Mouse (Mus musculus) heart, embryonic 12.5 days (tissue): ENCODE measurements at regions not wholly inside any gene's neighbourhood (a gene's known extent, or its start where the extent isn't known, plus 50 kb on each side); places are given as distances from the start of the nearest gene placed in this dataset.

Source experiments
- ATAC-seq: fragments of 200-750 bp; cut with Nextera tagmentation; 2 replicates; pipeline ENCODE4 v1.8.0; 2017; ENCODE audit warnings: moderate TSS enrichment, moderate library complexity; ENCODE audit not compliant: insufficient number of reproducible peaks, low FRiP score
- H3K27ac ChIP-seq: fragments of 300-500 bp; sonication (generic); 2 replicates; pipeline ENCODE4 v1.5.1; 2016; ENCODE audit warnings: mild to moderate bottlenecking, moderate library complexity; ENCODE audit not compliant: poor library complexity, severe bottlenecking
- H3K27me3 ChIP-seq: fragments of 300-500 bp; sonication (generic); replicated peaks from 2 replicates; pipeline ENCODE4 v1.6.1; 2016; ENCODE audit warnings: mild to moderate bottlenecking, moderate library complexity
- H3K36me3 ChIP-seq: fragments of 300-500 bp; sonication (generic); 2 replicates; pipeline ENCODE4 v1.6.1; 2016; ENCODE audit warnings: mild to moderate bottlenecking, moderate library complexity
- H3K4me1 ChIP-seq: fragments of 300-500 bp; sonication (generic); replicated peaks from 2 replicates; pipeline ENCODE4 v1.6.1; 2016; ENCODE audit warnings: mild to moderate bottlenecking
- H3K4me2 ChIP-seq: fragments of 300-500 bp; sonication (generic); 2 replicates; pipeline ENCODE4 v1.6.1; 2016; ENCODE audit warnings: mild to moderate bottlenecking, moderate library complexity
- H3K4me3 ChIP-seq: fragments of 300-500 bp; sonication (generic); 2 replicates; pipeline ENCODE4 v1.5.1; 2016; ENCODE audit warnings: mild to moderate bottlenecking
- H3K9ac ChIP-seq: fragments of 300-500 bp; sonication (generic); 2 replicates; pipeline ENCODE4 v1.6.1; 2016; ENCODE audit warnings: mild to moderate bottlenecking, moderate library complexity
- H3K9me3 ChIP-seq: fragments of 300-500 bp; sonication (generic); replicated peaks from 2 replicates; pipeline ENCODE4 v1.6.1; 2016; ENCODE audit warnings: mild to moderate bottlenecking, moderate library complexity
- WGBS: fragments of 180-500 bp; shearing (Covaris S2); methylation state at CpG from one replicate; pipeline ENCODE4 v1.1.7; 2016; 5-methylcytosine and 5-hydroxymethylcytosine counted together

- H3K27ac ChIP-seq = no peak overlapping the region
- no peak for ATAC-seq
- no peak overlapping the region for H3K4me2 ChIP-seq
These were observed 310.9 kb upstream of the Ptger4 start for GRCm38 (mm10) chr15:5554926-5555325.

GRCm38 (mm10) chr15:5555381-5556066, 311.5 kb upstream of the Ptger4 start:
- H3K4me1 ChIP-seq = 0 out of 2 replicates have a peak, but pooled peaks cover 6% of the 10 kb centered on the region
- no peak overlapping the region for H3K27ac ChIP-seq
- no peaks in the 10 kb centered on the region for H3K27me3 ChIP-seq
- H3K4me3 ChIP-seq = no peak overlapping the region
- 66% methylated on average over 7 of the region's 7 CpGs for WGBS
- H3K9ac ChIP-seq = no peak overlapping the region
- no peaks in the 10 kb centered on the region for H3K9me3 ChIP-seq
- H3K36me3 ChIP-seq = no peaks in the 10 kb centered on the region
- H3K4me2 ChIP-seq = no peak overlapping the region
- ATAC-seq = no peak

More at GRCm38 (mm10) chr15:5554926-5555325, 310.9 kb upstream of the Ptger4 start:
- H3K9me3 ChIP-seq = no peaks in the 10 kb centered on the region
- H3K4me1 ChIP-seq = 0 out of 2 replicates have a peak, but pooled peaks cover 6% of the 10 kb centered on the region
- H3K4me3 ChIP-seq = no peak overlapping the region
- H3K9ac ChIP-seq = no peak overlapping the region
- no peaks in the 10 kb centered on the region for H3K36me3 ChIP-seq
- WGBS = 78% methylated on average over 4 of the region's 4 CpGs
- no peaks in the 10 kb centered on the region for H3K27me3 ChIP-seq

- Histone ChIP-seq H3K9ac (no peak overlapping the region), H3K27me3 (no peaks in the 10 kb centered on the region), H3K9me3 (no peaks in the 10 kb centered on the region), H3K4me2 (no peak overlapping the region), H3K36me3 (no peaks in the 10 kb centered on the region), H3K4me1 (no peaks in the 10 kb centered on the region), H3K27ac (no peak overlapping the region), H3K4me3 (no peak overlapping the region)
- WGBS = 83% methylated on average over 4 of the region's 4 CpGs
- no peak for ATAC-seq
These were observed 317.8 kb upstream of the Ptger4 start for GRCm38 (mm10) chr15:5561783-5562182.

GRCm38 (mm10) chr15:5574366-5574765, 330.4 kb upstream of the Ptger4 start:
- no peaks in the 10 kb centered on the region for H3K27me3 ChIP-seq
- no peak overlapping the region for H3K27ac ChIP-seq
- H3K9me3 ChIP-seq = no peaks in the 10 kb centered on the region
- H3K4me3 ChIP-seq = no peak overlapping the region
- no peak for ATAC-seq
- no peaks in the 10 kb centered on the region for H3K4me1 ChIP-seq
- H3K4me2 ChIP-seq = no peak overlapping the region
- H3K9ac ChIP-seq = no peak overlapping the region
- no peaks in the 10 kb centered on the region for H3K36me3 ChIP-seq

GRCm38 (mm10) chr15:5579559-5579958, 335.6 kb upstream of the Ptger4 start:
- Histone ChIP-seq H3K4me1 (no peaks in the 10 kb centered on the region), H3K4me3 (no peak overlapping the region), H3K4me2 (no peak overlapping the region), H3K27me3 (no peaks in the 10 kb centered on the region), H3K36me3 (no peaks in the 10 kb centered on the region), H3K9me3 (no peaks in the 10 kb centered on the region), H3K27ac (no peak overlapping the region), H3K9ac (no peak overlapping the region)
- WGBS = 60% methylated on average over 2 of the region's 2 CpGs
- no peak for ATAC-seq

GRCm38 (mm10) chr15:5580416-5580815, 336.4 kb upstream of the Ptger4 start:
- 86% methylated on average over 4 of the region's 4 CpGs for WGBS

DNA sequence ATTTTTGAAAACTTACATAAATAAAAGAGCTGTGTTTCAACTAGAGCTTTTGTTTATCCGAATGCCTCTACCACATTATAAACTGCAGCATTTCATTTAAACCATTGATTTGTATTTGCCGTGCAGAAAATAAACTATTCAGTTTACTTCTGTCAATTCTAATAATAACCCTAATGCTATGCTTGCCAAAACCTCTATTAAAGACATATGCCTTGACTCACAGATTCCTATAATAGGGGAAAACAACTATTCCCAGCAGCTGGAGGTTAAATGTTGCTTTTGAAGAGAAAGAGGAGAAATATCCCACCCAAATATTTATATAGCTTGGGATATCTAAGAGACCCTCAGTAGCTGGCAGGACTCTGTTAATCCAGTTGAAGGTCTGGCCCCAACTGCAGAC, 340.4 kb upstream of the Ptger4 start:
- 72% methylated on average over 2 of the region's 2 CpGs for WGBS

More at GRCm38 (mm10) chr15:5580416-5580815, 336.4 kb upstream of the Ptger4 start:
- H3K4me3 ChIP-seq = no peak overlapping the region
- no peak for ATAC-seq
- no peaks in the 10 kb centered on the region for H3K27me3 ChIP-seq
- H3K4me2 ChIP-seq = no peak overlapping the region
- no peak overlapping the region for H3K9ac ChIP-seq
- H3K27ac ChIP-seq = no peak overlapping the region
- no peaks in the 10 kb centered on the region for H3K9me3 ChIP-seq
- no peaks in the 10 kb centered on the region for H3K36me3 ChIP-seq
- no peaks in the 10 kb centered on the region for H3K4me1 ChIP-seq

DNA sequence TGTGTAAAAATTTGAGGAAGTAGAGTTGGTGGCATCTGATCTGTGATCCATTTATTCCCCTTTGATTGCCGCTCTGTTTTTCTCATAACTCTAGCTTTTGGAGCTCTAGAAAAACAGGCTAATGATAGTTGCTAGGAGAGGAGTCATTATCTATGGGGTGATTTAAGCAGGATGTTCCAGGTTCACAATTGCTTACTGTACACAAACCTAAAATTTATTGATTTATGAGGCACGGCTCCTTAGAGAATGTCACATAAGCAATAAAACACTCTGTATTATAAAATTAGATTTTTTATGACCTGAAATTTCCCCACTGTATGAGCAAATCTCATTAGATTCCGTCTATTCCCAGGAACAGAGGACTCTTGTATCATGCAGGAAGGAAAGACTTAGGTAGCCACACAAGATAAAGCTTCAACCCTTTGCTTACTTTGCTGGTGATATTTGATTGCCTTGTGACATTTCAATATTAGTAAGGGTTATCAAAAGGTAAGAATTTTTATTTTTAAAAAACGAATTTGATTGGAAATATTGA, 360.8 kb upstream of the Ptger4 start:
- no peak for ATAC-seq
- Histone ChIP-seq H3K27me3 (no peaks in the 10 kb centered on the region), H3K4me2 (no peak overlapping the region), H3K27ac (no peak overlapping the region), H3K4me3 (no peak overlapping the region), H3K36me3 (no peaks in the 10 kb centered on the region), H3K9me3 (peaks cover 5% of the 10 kb centered on the region; the same call in 1 of the 2 replicates), H3K4me1 (no peaks in the 10 kb centered on the region), H3K9ac (no peak overlapping the region)
- 66% methylated on average over 4 of the region's 4 CpGs for WGBS

More for the DNA sequence above, 340.4 kb upstream of the Ptger4 start:
- Histone ChIP-seq H3K27me3 (no peaks in the 10 kb centered on the region), H3K4me3 (no peak overlapping the region), H3K4me2 (no peak overlapping the region), H3K9ac (no peak overlapping the region), H3K27ac (no peak overlapping the region), H3K9me3 (no peaks in the 10 kb centered on the region), H3K36me3 (no peaks in the 10 kb centered on the region), H3K4me1 (no peaks in the 10 kb centered on the region)
- ATAC-seq = no peak

DNA sequence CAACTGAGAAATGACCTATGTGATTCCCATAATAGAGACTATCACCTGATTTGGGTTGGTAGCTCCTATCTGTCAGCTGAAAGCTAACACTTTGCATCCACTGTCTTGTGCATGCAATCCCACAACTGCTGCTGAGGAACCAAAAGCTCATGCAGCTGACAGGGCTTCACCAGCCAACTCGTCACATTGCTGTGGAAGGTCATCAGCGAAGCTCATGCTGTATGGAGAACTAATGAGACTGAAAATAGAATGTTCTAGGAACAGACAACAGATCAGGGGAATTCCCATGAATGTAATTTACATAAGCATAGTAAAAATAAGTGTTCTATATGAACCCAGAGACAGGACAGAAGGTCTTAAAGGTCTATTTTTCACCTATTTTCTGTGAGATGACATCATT, 363.5 kb upstream of the Ptger4 start:
- no peaks in the 10 kb centered on the region for H3K4me1 ChIP-seq
- H3K36me3 ChIP-seq = no peaks in the 10 kb centered on the region
- no peak overlapping the region for H3K4me3 ChIP-seq
- no peak overlapping the region for H3K9ac ChIP-seq
- WGBS = 60% methylated on average over 2 of the region's 2 CpGs
- H3K9me3 ChIP-seq = peaks cover under 1% of the 10 kb centered on the region; the same call in 1 of the 2 replicates
- ATAC-seq = no peak
- no peak overlapping the region for H3K27ac ChIP-seq
- H3K4me2 ChIP-seq = no peak overlapping the region
- no peaks in the 10 kb centered on the region for H3K27me3 ChIP-seq

DNA sequence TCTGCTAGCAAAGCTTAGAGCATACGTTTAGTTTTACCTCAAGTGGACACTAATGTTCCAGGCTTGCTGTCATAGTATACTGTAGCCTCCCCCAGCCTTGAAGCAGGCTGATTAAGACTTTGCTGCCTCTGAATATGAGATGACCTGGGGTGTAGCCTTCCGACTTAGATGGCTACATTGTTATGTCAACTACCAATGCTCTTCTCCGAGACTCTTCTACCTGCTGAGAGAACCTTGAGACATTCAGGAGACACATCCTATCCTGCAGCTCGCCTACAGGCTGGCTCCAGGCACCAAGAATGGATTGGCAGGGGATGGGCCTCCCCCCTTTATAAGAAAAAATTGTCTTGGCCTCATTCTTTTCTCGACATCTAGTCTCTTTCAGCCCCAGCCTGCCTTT, 379.0 kb upstream of the Ptger4 start:
- no peaks in the 10 kb centered on the region for H3K27me3 ChIP-seq
- H3K4me1 ChIP-seq = no peaks in the 10 kb centered on the region
- ATAC-seq = no peak
- WGBS = 71% methylated on average over 5 of the region's 5 CpGs
- H3K27ac ChIP-seq = no peak overlapping the region
- no peak overlapping the region for H3K4me3 ChIP-seq
- H3K4me2 ChIP-seq = no peak overlapping the region
- H3K9me3 ChIP-seq = no peaks in the 10 kb centered on the region
- H3K9ac ChIP-seq = no peak overlapping the region
- H3K36me3 ChIP-seq = no peaks in the 10 kb centered on the region

- Histone ChIP-seq H3K27ac (no peak overlapping the region), H3K9me3 (no peaks in the 10 kb centered on the region), H3K27me3 (no peaks in the 10 kb centered on the region), H3K4me1 (no peaks in the 10 kb centered on the region), H3K4me2 (no peak overlapping the region), H3K36me3 (no peaks in the 10 kb centered on the region), H3K9ac (no peak overlapping the region), H3K4me3 (no peak overlapping the region)
- no peak for ATAC-seq
- 77% methylated on average over 2 of the region's 2 CpGs for WGBS
These were observed 381.4 kb upstream of the Ptger4 start for GRCm38 (mm10) chr15:5625367-5625766.

- no peak for ATAC-seq
- no peaks in the 10 kb centered on the region for H3K27me3 ChIP-seq
- H3K4me3 ChIP-seq = no peak overlapping the region
- no peak overlapping the region for H3K27ac ChIP-seq
- H3K4me1 ChIP-seq = no peaks in the 10 kb centered on the region
- WGBS = 54% methylated on average over 1 of the region's 1 CpGs
- no peaks in the 10 kb centered on the region for H3K36me3 ChIP-seq
- no peak overlapping the region for H3K9ac ChIP-seq
- H3K4me2 ChIP-seq = no peak overlapping the region
- H3K9me3 ChIP-seq = no peaks in the 10 kb centered on the region
These were observed 402.7 kb upstream of the Ptger4 start for GRCm38 (mm10) chr15:5646673-5647072.
